Mouse (Mus musculus): ENCODE data around the gene Flywch2. TPM values are rescaled to one million over a fixed set of nuclear protein-coding genes. Genes with fewer than 3 reads are reported as not detected.
A peak's percentile ranks its signal among the peaks of the same experiment; 100 is the strongest.

The Flywch2 gene
- total and polyA plus RNA-seq, 3 experiments: 0.62 to 6.2 TPM; not detected in 1

- TF ChIP-seq NELFE (IDR thresholded peaks at IDR 0.05; ENCODE audit: low read depth, low read length) (peak; percentile 45), MAZ (IDR thresholded peaks at IDR 0.05; ENCODE audit: low read depth, low read length) (peak; percentile 63; the same call in 1 of the 2 replicates), POLR2A (IDR thresholded peaks at IDR 0.05; ENCODE audit: control insufficient read depth in 1 of 2, insufficient read depth in 1 of 2, low read depth in 1 of 2, low read length in 2 of 2, poor library complexity in 1 of 2) (peak; percentile 49 to 67; a peak in 2 of 4 replicates), POLR2AphosphoS5 (IDR thresholded peaks at IDR 0.05; ENCODE audit: borderline replicate concordance, low read depth, low read length) (no peak), MAX (IDR thresholded peaks at IDR 0.05; ENCODE audit: low read length) (peak; percentile 68), TAL1 (IDR thresholded peaks at IDR 0.05; ENCODE audit: low read length) (no peak), NRF1 (IDR thresholded peaks at IDR 0.05; ENCODE audit: insufficient read depth, low read depth, low read length, poor library complexity, severe bottlenecking) (peak; percentile 70), E2F4 (IDR thresholded peaks at IDR 0.05; ENCODE audit: borderline replicate concordance, low read depth, low read length) (peak; percentile 86; the same call in 1 of the 2 replicates)
- Histone ChIP-seq H3K27me3 (ENCODE audit: control insufficient read depth in 1 of 2, insufficient read depth in 2 of 2, low read length in 2 of 2) (no peaks in the 10 kb centered on the region), H3K27ac (ENCODE audit: control insufficient read depth, low read depth, low read length) (peak overlapping the region; percentile 53), H3K79me2 (ENCODE audit: control insufficient read depth, insufficient read depth, low read length, poor library complexity) (no peaks in the 10 kb centered on the region; the same call in 1 of the 2 replicates), H3K4me1 (ENCODE audit: control insufficient read depth in 1 of 2, insufficient read depth in 2 of 2, low read length in 2 of 2) (peaks cover 0 to 5% of the 10 kb centered on the region in 2 experiments; a peak in 1 of 4 replicates), H3K9me3 (replicated peaks; ENCODE audit: insufficient read depth, low read length) (no peaks in the 10 kb centered on the region), H3K36me3 (ENCODE audit: control insufficient read depth in 1 of 2, insufficient read depth in 2 of 2, low read length in 2 of 2) (no peaks in the 10 kb centered on the region), H3K9ac (ENCODE audit: control insufficient read depth, low read depth, low read length, poor library complexity, severe bottlenecking) (peak overlapping the region; percentile 84), H3K4me3 (ENCODE audit: control insufficient read depth in 1 of 2, insufficient read depth in 1 of 2, low read depth in 2 of 2, low read length in 2 of 2) (peak overlapping the region; percentile 72 to 76)
- peak; percentile 92 for DNase-seq (ENCODE audit: low read depth, low spot score)
These were observed 45.7 kb downstream of the Flywch2 start for GRCm38 (mm10) chr17:23740136-23740584.

- Histone ChIP-seq H3K27me3 (ENCODE audit: control insufficient read depth in 1 of 2, insufficient read depth in 2 of 2, low read length in 2 of 2) (no peaks in the 10 kb centered on the region), H3K4me3 (ENCODE audit: control insufficient read depth in 1 of 2, insufficient read depth in 1 of 2, low read depth in 2 of 2, low read length in 2 of 2) (peak overlapping the region; percentile 72 to 76), H3K79me2 (ENCODE audit: control insufficient read depth, insufficient read depth, low read length, poor library complexity) (no peaks in the 10 kb centered on the region; the same call in 1 of the 2 replicates), H3K36me3 (ENCODE audit: control insufficient read depth in 1 of 2, insufficient read depth in 2 of 2, low read length in 2 of 2) (no peaks in the 10 kb centered on the region; a peak in 1 of 4 replicates), H3K4me1 (ENCODE audit: control insufficient read depth in 1 of 2, insufficient read depth in 2 of 2, low read length in 2 of 2) (peaks cover 0 to 5% of the 10 kb centered on the region in 2 experiments; a peak in 1 of 4 replicates), H3K9ac (ENCODE audit: control insufficient read depth, low read depth, low read length, poor library complexity, severe bottlenecking) (peak overlapping the region; percentile 84), H3K27ac (ENCODE audit: control insufficient read depth, low read depth, low read length) (no peak overlapping the region; the same call in 1 of the 2 replicates), H3K9me3 (replicated peaks; ENCODE audit: insufficient read depth, low read length) (no peaks in the 10 kb centered on the region)
- DNase-seq (ENCODE audit: low read depth, low spot score): peak; percentile 46
- TF ChIP-seq HCFC1 (IDR thresholded peaks at IDR 0.05; ENCODE audit: low read depth, low read length): no peak
- TF ChIP-seq MXI1 (IDR thresholded peaks at IDR 0.05; ENCODE audit: low read depth, low read length): no peak
- no peak for TF ChIP-seq JUND (IDR thresholded peaks at IDR 0.05; ENCODE audit: low read depth, low read length)
- TF ChIP-seq NELFE (IDR thresholded peaks at IDR 0.05; ENCODE audit: low read depth, low read length): no peak
- TF ChIP-seq ETS1 (IDR thresholded peaks at IDR 0.05; ENCODE audit: low read depth, low read length): no peak
- TF ChIP-seq KAT2A (conservative IDR thresholded peaks at IDR 0.05; ENCODE audit: low read depth, low read length): no peak
- TF ChIP-seq MYC (IDR thresholded peaks at IDR 0.05; ENCODE audit: low read depth, low read length): no peak
These were observed 46.4 kb downstream of the Flywch2 start for GRCm38 (mm10) chr17:23739202-23740135.

Measured in MEL (cell line).